Mouse (Mus musculus) heart, embryonic 16.5 days (tissue): ENCODE measurements around the gene Cad. TPM values are rescaled to one million over a fixed set of nuclear protein-coding genes. Genes with fewer than 3 reads are reported as not detected.
"Not testable (repeated sequence)": the region's sequence is repeated elsewhere in the genome, so short reads cannot be mapped to it uniquely, and the experiment has no call there.

Experiments used
- ATAC-seq: fragments of 200-750 bp; cut with Nextera tagmentation; replicated peaks from 2 replicates; pipeline ENCODE4 v1.8.0; 2017; ENCODE audit warnings: moderate number of reproducible peaks; ENCODE audit not compliant: insufficient read depth, low FRiP score; ENCODE audit errors: extremely low read depth
- H3K27ac ChIP-seq: fragments of 300-500 bp; sonication (generic); 2 replicates; pipeline ENCODE4 v1.5.1; 2014; ENCODE audit warnings: mild to moderate bottlenecking, low read length, control low read depth, moderate library complexity
- H3K27me3 ChIP-seq: fragments of 300-500 bp; sonication (generic); 2 replicates; pipeline ENCODE4 v1.6.1; 2014; ENCODE audit warnings: low read length, mixed read lengths; ENCODE audit not compliant: control insufficient read depth, insufficient read depth
- H3K36me3 ChIP-seq: fragments of 300-500 bp; sonication (generic); 2 replicates; pipeline ENCODE4 v1.6.1; 2014; ENCODE audit not compliant: control insufficient read depth, insufficient read depth
- H3K4me1 ChIP-seq: fragments of 300-500 bp; sonication (generic); 2 replicates; pipeline ENCODE4 v1.6.1; 2014; ENCODE audit warnings: low read length, mixed read lengths; ENCODE audit not compliant: control insufficient read depth, insufficient read depth
- H3K4me2 ChIP-seq: fragments of 300-500 bp; sonication (generic); 2 replicates; pipeline ENCODE4 v1.6.1; 2014; ENCODE audit warnings: low read depth, mild to moderate bottlenecking, control low read depth, low read length
- H3K4me3 ChIP-seq: fragments of 300-500 bp; sonication (generic); 2 replicates; pipeline ENCODE4 v1.5.1; 2014; ENCODE audit warnings: mild to moderate bottlenecking, control low read depth, low read length
- H3K9ac ChIP-seq: fragments of 300-500 bp; sonication (generic); 2 replicates; pipeline ENCODE4 v1.6.1; 2014; ENCODE audit warnings: low read length, control low read depth
- H3K9me3 ChIP-seq: fragments of 300-500 bp; sonication (generic); replicated peaks from 2 replicates; pipeline ENCODE4 v1.6.1; 2016; ENCODE audit warnings: low read length; ENCODE audit not compliant: control insufficient read depth
- WGBS: fragments of 180-500 bp; shearing (Covaris S2); extraction: QIAGEN DNeasy Blood & Tissue Kit; methylation state at CpG from one replicate; pipeline ENCODE4 v1.1.7; 2014; 5-methylcytosine and 5-hydroxymethylcytosine counted together
- polyA plus RNA-seq: library from polyadenylated mRNA; unstranded; fragments of >200 nt; fragmentation: Nextera tagmentation; extraction: Ambion mirVana; gene quantifications from 2 replicates; pipeline ENCODE4 v1.2.1, GENCODE M21; 2015

Cad gene
- polyA plus RNA-seq, 1 experiment from 2014 or later = 14.4 TPM

GRCm38 (mm10) chr5:31053728-31054127 is 852 bp upstream of the Cad start:
- peak overlapping the region; percentile 70; the same call in 1 of the 2 replicates for H3K4me3 ChIP-seq
- not testable (repeated sequence) for H3K27me3 ChIP-seq, ATAC-seq, H3K36me3 ChIP-seq, H3K9me3 ChIP-seq, H3K9ac ChIP-seq
- H3K27ac ChIP-seq = peak overlapping the region; percentile 63; the same call in 1 of the 2 replicates
- H3K4me2 ChIP-seq = peak overlapping the region; percentile 95
- H3K4me1 ChIP-seq = peaks cover 16% of the 10 kb centered on the region
- 70% methylated on average over 4 of the region's 4 CpGs for WGBS

- peak overlapping the region; percentile 59 for H3K27ac ChIP-seq
Measured at GRCm38 (mm10) chr5:31055216-31056140, 898 bp downstream of the Cad start.

GRCm38 (mm10) chr5:31069810-31070209 is 15.2 kb downstream of the Cad start:
- Histone ChIP-seq H3K9ac (no peak overlapping the region), H3K4me1 (no peaks in the 10 kb centered on the region), H3K4me3 (no peak overlapping the region), H3K4me2 (no peak overlapping the region), H3K27ac (no peak overlapping the region), H3K27me3 (no peaks in the 10 kb centered on the region), H3K9me3 (no peaks in the 10 kb centered on the region), H3K36me3 (peaks cover 66% of the 10 kb centered on the region)
- ATAC-seq = no peak
- 95% methylated on average over 3 of the region's 3 CpGs for WGBS

More at GRCm38 (mm10) chr5:31055216-31056140, 898 bp downstream of the Cad start:
- WGBS = 27% methylated on average over 19 of the region's 19 CpGs
- no peak for ATAC-seq
- H3K4me2 ChIP-seq = peak overlapping the region; percentile 95
- no peaks in the 10 kb centered on the region for H3K9me3 ChIP-seq
- H3K27me3 ChIP-seq = no peaks in the 10 kb centered on the region
- peaks cover 12% of the 10 kb centered on the region for H3K4me1 ChIP-seq
- H3K4me3 ChIP-seq = peak overlapping the region; percentile 70
- H3K9ac ChIP-seq = peak overlapping the region; percentile 84
- H3K36me3 ChIP-seq = peaks cover 17% of the 10 kb centered on the region

- no peaks in the 10 kb centered on the region for H3K9me3 ChIP-seq
- no peak for ATAC-seq
- H3K4me2 ChIP-seq = no peak overlapping the region
- H3K4me3 ChIP-seq = no peak overlapping the region
- no peak overlapping the region for H3K27ac ChIP-seq
- WGBS = 85% methylated on average over 2 of the region's 2 CpGs
- H3K4me1 ChIP-seq = no peaks in the 10 kb centered on the region
- no peaks in the 10 kb centered on the region for H3K27me3 ChIP-seq
- H3K9ac ChIP-seq = no peak overlapping the region
- H3K36me3 ChIP-seq = peaks cover 72% of the 10 kb centered on the region
Measured at GRCm38 (mm10) chr5:31071059-31071458, 16.5 kb downstream of the Cad start.

- no peak overlapping the region for H3K4me3 ChIP-seq
- no peaks in the 10 kb centered on the region for H3K4me1 ChIP-seq
- no peak overlapping the region for H3K27ac ChIP-seq
- peaks cover 76% of the 10 kb centered on the region for H3K36me3 ChIP-seq
- H3K27me3 ChIP-seq = no peaks in the 10 kb centered on the region
- H3K9ac ChIP-seq = no peak overlapping the region
- ATAC-seq = no peak
- H3K4me2 ChIP-seq = no peak overlapping the region
- H3K9me3 ChIP-seq = no peaks in the 10 kb centered on the region
- 91% methylated on average over 11 of the region's 11 CpGs for WGBS
Measured at GRCm38 (mm10) chr5:31071821-31072220, 17.2 kb downstream of the Cad start.

- WGBS = 89% methylated on average over 12 of the region's 12 CpGs
- H3K9ac ChIP-seq = no peak overlapping the region
Measured at GRCm38 (mm10) chr5:31073176-31073575, 18.6 kb downstream of the Cad start.

GRCm38 (mm10) chr5:31076346-31076745 is 21.8 kb downstream of the Cad start:
- ATAC-seq = no peak
- H3K36me3 ChIP-seq = peaks cover 53% of the 10 kb centered on the region
- no peaks in the 10 kb centered on the region for H3K9me3 ChIP-seq
- H3K27ac ChIP-seq = no peak overlapping the region
- no peak overlapping the region for H3K4me2 ChIP-seq
- H3K9ac ChIP-seq = no peak overlapping the region
- H3K4me1 ChIP-seq = peaks cover 6% of the 10 kb centered on the region; the same call in 1 of the 2 replicates
- 80% methylated on average over 13 of the region's 13 CpGs for WGBS
- no peaks in the 10 kb centered on the region for H3K27me3 ChIP-seq
- H3K4me3 ChIP-seq = no peak overlapping the region

More at GRCm38 (mm10) chr5:31073176-31073575, 18.6 kb downstream of the Cad start:
- H3K9me3 ChIP-seq = no peaks in the 10 kb centered on the region
- no peak overlapping the region for H3K4me3 ChIP-seq
- H3K36me3 ChIP-seq = peaks cover 70% of the 10 kb centered on the region
- H3K27me3 ChIP-seq = no peaks in the 10 kb centered on the region
- H3K4me2 ChIP-seq = no peak overlapping the region
- no peak overlapping the region for H3K27ac ChIP-seq
- no peaks in the 10 kb centered on the region for H3K4me1 ChIP-seq
- ATAC-seq = no peak

GRCm38 (mm10) chr5:31080059-31080794 is 25.6 kb downstream of the Cad start:
- no peak overlapping the region for H3K27ac ChIP-seq
- H3K4me3 ChIP-seq = no peak overlapping the region
- WGBS = 63% methylated on average over 13 of the region's 13 CpGs
- 0 out of 2 replicates have a peak, but pooled peaks have one; percentile 10 for ATAC-seq
- H3K4me1 ChIP-seq = peaks cover 23% of the 10 kb centered on the region
- H3K9ac ChIP-seq = no peak overlapping the region
- H3K36me3 ChIP-seq = peaks cover 21% of the 10 kb centered on the region
- no peaks in the 10 kb centered on the region for H3K27me3 ChIP-seq
- H3K4me2 ChIP-seq = no peak overlapping the region
- H3K9me3 ChIP-seq = no peaks in the 10 kb centered on the region

- Histone ChIP-seq H3K27ac (no peak overlapping the region), H3K27me3 (no peaks in the 10 kb centered on the region), H3K9ac (no peak overlapping the region), H3K4me3 (no peak overlapping the region), H3K4me2 (no peak overlapping the region), H3K4me1 (peaks cover 23% of the 10 kb centered on the region), H3K36me3 (peaks cover 16% of the 10 kb centered on the region; the same call in 1 of the 2 replicates), H3K9me3 (no peaks in the 10 kb centered on the region)
- 67% methylated on average over 3 of the region's 3 CpGs for WGBS
- ATAC-seq = no peak
Measured at GRCm38 (mm10) chr5:31080795-31081164, 26.2 kb downstream of the Cad start.
